Mouse (Mus musculus) megakaryocyte-erythroid progenitor cell, adult 5-6 weeks (primary cell): Measurements from ENCODE around the gene Sh3bp5. TPM values are rescaled to one million over a fixed set of nuclear protein-coding genes. Genes with fewer than 3 reads are reported as not detected.

Experiments
- ATAC-seq: replicated peaks from 2 replicates; pipeline ENCODE4 v1.8.0; 2016; ENCODE audit warnings: mild to moderate bottlenecking, inconsistent platforms; ENCODE audit not compliant: severe bottlenecking, poor library complexity, low FRiP score, low TSS enrichment
- total RNA-seq, 2 experiments: library from RNA; stranded (forward) in 1 of 2; stranded (reverse) in 1 of 2; fragments of 200-1000, 215-1000 nt in 1 of 2; fragments of >200 nt in 1 of 2; fragmentation: Nextera tagmentation in 1 of 2; gene quantifications; 2 replicates each; pipeline ENCODE4 v1.2.3; 2014 to 2017

Sh3bp5 gene
- total RNA-seq, 2 experiments from 2014 or later, result 1.3 to 2.3 TPM

DNA sequence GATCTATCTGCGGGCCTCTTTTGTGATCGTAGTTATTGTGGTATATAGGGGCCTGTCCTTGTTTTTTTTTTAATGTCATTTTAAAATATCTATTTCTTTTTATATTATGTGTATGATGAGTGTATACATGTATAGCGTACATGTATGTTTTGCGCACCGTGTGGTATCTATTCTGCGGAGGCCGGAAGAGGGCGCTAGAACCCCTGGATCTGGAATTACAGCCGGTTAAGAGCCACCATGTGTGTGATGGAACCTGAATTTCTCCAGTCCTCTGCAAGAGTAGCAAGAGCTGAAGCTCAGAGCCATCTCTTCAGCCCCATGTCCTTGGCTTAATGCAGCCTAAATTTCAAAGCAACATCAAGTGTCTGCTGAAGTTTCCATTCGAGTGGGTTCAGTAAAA, 111.0 kb downstream of the Sh3bp5 start:
- no peak for ATAC-seq

DNA sequence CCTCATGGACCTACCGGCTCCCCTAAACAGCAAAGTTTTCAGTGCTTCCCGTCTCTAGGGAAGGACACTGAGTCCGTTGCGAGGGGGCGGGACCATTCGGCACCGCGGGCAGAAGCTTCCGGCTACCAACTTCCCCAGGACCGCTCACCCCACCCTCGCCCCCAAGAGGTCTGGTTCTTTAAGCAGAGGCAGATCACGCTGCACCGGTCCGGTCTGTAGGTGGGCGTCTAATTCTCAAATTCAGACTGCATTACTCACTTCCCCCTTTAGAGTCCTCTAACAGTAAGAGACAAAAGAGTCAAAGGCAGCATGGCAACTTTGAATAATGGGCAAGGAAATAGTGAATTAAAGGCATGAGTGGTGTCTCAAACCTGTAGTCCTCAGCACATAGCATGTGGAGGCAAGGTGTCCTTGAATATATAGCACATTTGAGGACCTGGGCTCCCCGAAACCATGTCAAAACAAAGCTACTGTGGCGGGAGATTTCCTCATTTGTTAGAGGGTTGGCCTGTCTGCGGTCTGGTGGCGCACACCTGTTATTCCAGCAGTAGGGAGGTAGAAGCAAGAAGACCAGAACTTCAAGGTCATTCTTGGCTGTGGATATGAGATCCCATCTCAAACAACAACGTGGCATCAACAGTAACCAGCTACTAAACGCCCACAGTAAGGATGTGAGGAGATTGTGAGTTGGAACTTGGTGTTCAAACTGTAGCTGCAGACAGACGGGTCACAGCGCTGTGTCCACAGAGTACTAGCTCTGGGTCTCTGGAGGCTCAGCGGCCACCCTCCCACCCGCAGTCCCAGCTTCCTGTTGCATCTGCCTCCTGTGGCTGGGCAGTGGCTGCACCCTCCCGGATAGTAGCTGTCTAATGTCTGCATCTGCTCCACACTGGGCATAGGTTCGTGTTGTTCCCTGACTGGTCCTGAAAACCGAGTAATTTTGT, 111.8 kb downstream of the Sh3bp5 start, which contains the start of gene Dnah1:
Gene Dnah1, minus strand, starts transcription at position 48 of the 944 bp plus-strand sequence.
- peak; percentile 62 for ATAC-seq

DNA sequence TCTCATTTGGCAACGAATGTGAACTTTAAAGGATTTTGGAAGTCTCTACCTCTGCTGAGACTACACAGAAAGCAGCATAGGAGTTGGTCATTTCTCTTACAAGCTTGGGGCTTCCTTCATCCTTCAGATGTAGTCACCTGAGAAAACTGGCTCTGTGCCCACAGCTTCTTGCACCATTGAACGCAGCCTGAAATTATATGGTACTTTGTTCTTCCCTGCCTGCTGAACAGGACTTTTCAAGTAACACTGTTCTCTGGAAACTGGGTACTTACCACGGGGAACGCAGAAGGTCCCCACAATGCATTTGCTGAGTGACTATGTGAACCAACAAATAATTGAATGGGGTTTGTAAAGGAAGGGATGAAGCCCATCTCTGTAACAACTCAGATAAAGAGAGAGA, 112.7 kb downstream of the Sh3bp5 start:
- ATAC-seq, result no peak

DNA sequence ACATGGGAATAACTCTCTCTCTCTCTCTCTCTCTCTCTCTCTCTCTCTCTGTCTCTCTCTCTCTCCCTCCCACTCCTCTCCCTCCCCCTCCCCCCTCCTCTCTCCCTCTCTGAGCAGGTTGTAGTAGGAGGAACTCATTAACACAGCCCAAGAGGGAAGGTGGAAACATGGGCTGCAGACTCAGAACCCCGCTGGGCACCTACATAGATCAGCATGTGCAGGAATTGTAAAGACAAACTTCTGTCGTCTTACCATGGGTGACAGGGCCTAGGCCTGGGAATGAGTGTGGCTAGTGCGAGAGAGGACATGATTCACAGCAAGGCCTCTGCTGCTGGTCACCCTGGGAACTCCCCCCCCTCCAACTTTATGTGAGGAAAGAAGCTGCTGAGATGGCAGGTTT, 113.7 kb downstream of the Sh3bp5 start:
- ATAC-seq, result no peak

- ATAC-seq, result no peak
Observed at GRCm38 (mm10) chr14:31321181-31321580, 114.7 kb downstream of the Sh3bp5 start.

- no peak for ATAC-seq
Observed at GRCm38 (mm10) chr14:31319546-31319945, 116.3 kb downstream of the Sh3bp5 start.

DNA sequence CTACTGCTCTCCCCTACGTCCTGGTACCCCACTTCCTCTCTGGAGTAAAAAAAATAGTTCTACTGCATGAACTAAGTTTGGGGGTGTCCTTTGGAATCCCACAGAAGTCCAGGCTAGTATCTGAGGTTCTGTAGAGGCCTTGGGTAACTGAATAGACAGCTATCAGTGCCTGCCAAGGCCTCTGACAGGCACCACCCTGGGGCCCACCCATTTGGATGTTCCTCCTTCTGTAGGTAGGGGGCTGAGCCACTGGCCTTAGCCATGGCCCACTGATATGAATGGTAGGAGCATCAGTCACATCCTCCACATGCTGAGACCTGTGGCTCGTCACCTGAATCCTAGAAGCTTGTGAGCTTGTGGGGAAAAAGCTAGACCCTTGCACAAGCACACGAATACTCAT, 118.1 kb downstream of the Sh3bp5 start:
- no peak for ATAC-seq

- ATAC-seq, result no peak
Observed at GRCm38 (mm10) chr14:31316613-31317012, 119.3 kb downstream of the Sh3bp5 start.

- no peak for ATAC-seq
Observed at GRCm38 (mm10) chr14:31313192-31313591, 122.7 kb downstream of the Sh3bp5 start.

Other genes starting within 250 kb of the Sh3bp5 start
- 1.8 TPM in 1 of 2 replicates, not detected in the other for gene Tnnc1, start 227.8 kb downstream of the Sh3bp5 start, total RNA-seq (2014; fragmentation: Nextera tagmentation)
- not detected in 2 replicates for gene Tnnc1, start 227.8 kb downstream of the Sh3bp5 start, total RNA-seq (2017)
- 144 and 164 TPM in 2 replicates for gene Nisch, start 219.1 kb downstream of the Sh3bp5 start, total RNA-seq (2014; fragmentation: Nextera tagmentation)
- gene Nisch, start 219.1 kb downstream of the Sh3bp5 start, total RNA-seq (2017), result 67.7 and 77.9 TPM in 2 replicates
- not detected in 2 replicates for gene Sema3g, start 218.2 kb downstream of the Sh3bp5 start, total RNA-seq (2014; fragmentation: Nextera tagmentation)
- not detected in 2 replicates for gene Sema3g, start 218.2 kb downstream of the Sh3bp5 start, total RNA-seq (2017)
- gene Phf7, start 184.8 kb downstream of the Sh3bp5 start, total RNA-seq (2014; fragmentation: Nextera tagmentation), result 10.2 and 23.0 TPM in 2 replicates
- 9.8 and 15.7 TPM in 2 replicates for gene Phf7, start 184.8 kb downstream of the Sh3bp5 start, total RNA-seq (2017)
- gene Bap1, start 184.6 kb downstream of the Sh3bp5 start, total RNA-seq (2014; fragmentation: Nextera tagmentation), result 42.7 and 43.6 TPM in 2 replicates
- 65.4 and 67.9 TPM in 2 replicates for gene Bap1, start 184.6 kb downstream of the Sh3bp5 start, total RNA-seq (2017)
- 0.59 TPM in 1 of 2 replicates, not detected in the other for gene Dnah1, start 112.2 kb downstream of the Sh3bp5 start, total RNA-seq (2014; fragmentation: Nextera tagmentation)
- gene Dnah1, start 112.2 kb downstream of the Sh3bp5 start, total RNA-seq (2017), result 0.04 TPM in 1 of 2 replicates, not detected in the other
- 36.1 and 45.5 TPM in 2 replicates for gene Capn7, start 99.4 kb downstream of the Sh3bp5 start, total RNA-seq (2014; fragmentation: Nextera tagmentation)
- 64.5 and 81.7 TPM in 2 replicates for gene Capn7, start 99.4 kb downstream of the Sh3bp5 start, total RNA-seq (2017)
- 40.1 and 42.9 TPM in 2 replicates for gene Eaf1, start 58.3 kb upstream of the Sh3bp5 start, total RNA-seq (2014; fragmentation: Nextera tagmentation)
- 23.8 and 24.5 TPM in 2 replicates for gene Eaf1, start 58.3 kb upstream of the Sh3bp5 start, total RNA-seq (2017)
- 32.3 and 35.0 TPM in 2 replicates for gene Mettl6, start 59.0 kb upstream of the Sh3bp5 start, total RNA-seq (2014; fragmentation: Nextera tagmentation)
- 47.2 and 79.6 TPM in 2 replicates for gene Mettl6, start 59.0 kb upstream of the Sh3bp5 start, total RNA-seq (2017)
- 0.76 TPM in 1 of 2 replicates, not detected in the other for gene Colq, start 155.3 kb upstream of the Sh3bp5 start, total RNA-seq (2014; fragmentation: Nextera tagmentation)
- not detected in 2 replicates for gene Colq, start 155.3 kb upstream of the Sh3bp5 start, total RNA-seq (2017)
- gene Gm49387, start 204.8 kb upstream of the Sh3bp5 start, total RNA-seq (2014; fragmentation: Nextera tagmentation), result not detected in 2 replicates
- not detected in 2 replicates for gene Gm49387, start 204.8 kb upstream of the Sh3bp5 start, total RNA-seq (2017)
- 5.4 and 10.4 TPM in 2 replicates for gene Btd, start 204.9 kb upstream of the Sh3bp5 start, total RNA-seq (2014; fragmentation: Nextera tagmentation)
- 5.6 and 7.4 TPM in 2 replicates for gene Btd, start 204.9 kb upstream of the Sh3bp5 start, total RNA-seq (2017)
- 5.2 and 13.0 TPM in 2 replicates for gene Hacl1, start 205.2 kb upstream of the Sh3bp5 start, total RNA-seq (2014; fragmentation: Nextera tagmentation)
- 15.4 and 29.6 TPM in 2 replicates for gene Hacl1, start 205.2 kb upstream of the Sh3bp5 start, total RNA-seq (2017)